Mouse (Mus musculus): ENCODE measurements at regions not wholly inside any gene's neighbourhood (a gene's known extent, or its start where the extent isn't known, plus 50 kb on each side); places are given as distances from the start of the nearest gene placed in this dataset.

- H3K27me3 ChIP-seq: no peaks in the 10 kb centered on the region
- H3K4me3 ChIP-seq: no peak overlapping the region
- no peak overlapping the region for H3K9ac ChIP-seq
- WGBS: 87% methylated on average over 4 of the region's 4 CpGs
- H3K4me2 ChIP-seq (replicated peaks): no peak overlapping the region
- H3K36me3 ChIP-seq: no peaks in the 10 kb centered on the region
- H3K4me1 ChIP-seq: no peaks in the 10 kb centered on the region
- no peaks in the 10 kb centered on the region for H3K9me3 ChIP-seq
- H3K27ac ChIP-seq: no peak overlapping the region
- no peak for ATAC-seq (ENCODE audit: low FRiP score, low read depth)
Measured at GRCm38 (mm10) chr14:61850244-61850643, 243.0 kb downstream of the Kcnrg start.

GRCm38 (mm10) chr14:61857616-61858015 is 250.4 kb downstream of the Kcnrg start:
- ATAC-seq (ENCODE audit: low FRiP score, low read depth): peak; percentile 90
- Histone ChIP-seq H3K9me3 (no peaks in the 10 kb centered on the region), H3K4me2 (replicated peaks) (no peak overlapping the region), H3K4me1 (peaks cover 5% of the 10 kb centered on the region; the same call in 1 of the 2 replicates), H3K27me3 (no peaks in the 10 kb centered on the region), H3K36me3 (no peaks in the 10 kb centered on the region), H3K27ac (peak overlapping the region; percentile 55; the same call in 1 of the 2 replicates), H3K9ac (no peak overlapping the region), H3K4me3 (no peak overlapping the region)
- 39% methylated on average over 6 of the region's 6 CpGs for WGBS

GRCm38 (mm10) chr14:61860688-61861087 is 253.4 kb downstream of the Kcnrg start:
- no peak for ATAC-seq (ENCODE audit: low FRiP score, low read depth)
- Histone ChIP-seq H3K4me2 (replicated peaks) (no peak overlapping the region), H3K36me3 (no peaks in the 10 kb centered on the region), H3K27ac (no peak overlapping the region), H3K9me3 (no peaks in the 10 kb centered on the region), H3K9ac (no peak overlapping the region), H3K4me1 (peaks cover 9% of the 10 kb centered on the region), H3K27me3 (no peaks in the 10 kb centered on the region), H3K4me3 (no peak overlapping the region)
- WGBS: 88% methylated on average over 4 of the region's 4 CpGs

GRCm38 (mm10) chr14:61861357-61861958 is 254.2 kb downstream of the Kcnrg start:
- no peak for ATAC-seq (ENCODE audit: low FRiP score, low read depth)

GRCm38 (mm10) chr14:61862931-61863330 is 255.7 kb downstream of the Kcnrg start:
- 91% methylated on average over 6 of the region's 6 CpGs for WGBS
- Histone ChIP-seq H3K4me2 (replicated peaks) (no peak overlapping the region), H3K36me3 (no peaks in the 10 kb centered on the region)

More at GRCm38 (mm10) chr14:61861357-61861958, 254.2 kb downstream of the Kcnrg start:
- 90% methylated on average over 8 of the region's 8 CpGs for WGBS
- peaks cover 17% of the 10 kb centered on the region for H3K4me1 ChIP-seq
- no peak overlapping the region for H3K27ac ChIP-seq
- H3K9ac ChIP-seq: no peak overlapping the region
- no peak overlapping the region for H3K4me2 ChIP-seq (replicated peaks)
- no peaks in the 10 kb centered on the region for H3K9me3 ChIP-seq
- H3K4me3 ChIP-seq: no peak overlapping the region
- H3K27me3 ChIP-seq: no peaks in the 10 kb centered on the region
- no peaks in the 10 kb centered on the region for H3K36me3 ChIP-seq

GRCm38 (mm10) chr14:61863475-61863874 is 256.2 kb downstream of the Kcnrg start:
- Histone ChIP-seq H3K4me2 (replicated peaks) (no peak overlapping the region), H3K4me1 (peaks cover 13% of the 10 kb centered on the region), H3K27me3 (no peaks in the 10 kb centered on the region), H3K9ac (no peak overlapping the region), H3K36me3 (no peaks in the 10 kb centered on the region), H3K27ac (no peak overlapping the region), H3K9me3 (no peaks in the 10 kb centered on the region), H3K4me3 (no peak overlapping the region)
- ATAC-seq (ENCODE audit: low FRiP score, low read depth): no peak
- WGBS: 57% methylated on average over 2 of the region's 2 CpGs

More at GRCm38 (mm10) chr14:61862931-61863330, 255.7 kb downstream of the Kcnrg start:
- H3K27me3 ChIP-seq: no peaks in the 10 kb centered on the region
- H3K27ac ChIP-seq: no peak overlapping the region
- no peak overlapping the region for H3K9ac ChIP-seq
- H3K4me3 ChIP-seq: no peak overlapping the region
- ATAC-seq (ENCODE audit: low FRiP score, low read depth): no peak
- no peaks in the 10 kb centered on the region for H3K9me3 ChIP-seq
- H3K4me1 ChIP-seq: peaks cover 13% of the 10 kb centered on the region

GRCm38 (mm10) chr14:61866532-61867268 is 259.4 kb downstream of the Kcnrg start:
- peaks cover 13% of the 10 kb centered on the region for H3K4me1 ChIP-seq
- H3K27ac ChIP-seq: 0 out of 2 replicates have a peak overlapping the region, but pooled peaks have one; percentile 48
- H3K27me3 ChIP-seq: no peaks in the 10 kb centered on the region
- no peak overlapping the region for H3K4me2 ChIP-seq (replicated peaks)
- no peak for ATAC-seq (ENCODE audit: low FRiP score, low read depth)
- no peak overlapping the region for H3K4me3 ChIP-seq
- WGBS: 60% methylated on average over 3 of the region's 3 CpGs
- no peaks in the 10 kb centered on the region for H3K36me3 ChIP-seq
- no peaks in the 10 kb centered on the region for H3K9me3 ChIP-seq
- no peak overlapping the region for H3K9ac ChIP-seq

GRCm38 (mm10) chr14:61874206-61874605 is 266.9 kb downstream of the Kcnrg start:
- Histone ChIP-seq H3K27ac (no peak overlapping the region), H3K4me1 (peaks cover 11% of the 10 kb centered on the region), H3K27me3 (no peaks in the 10 kb centered on the region), H3K9me3 (no peaks in the 10 kb centered on the region; the same call in 1 of the 2 replicates), H3K9ac (no peak overlapping the region), H3K36me3 (no peaks in the 10 kb centered on the region), H3K4me2 (replicated peaks) (no peak overlapping the region), H3K4me3 (no peak overlapping the region)
- no peak for ATAC-seq (ENCODE audit: low FRiP score, low read depth)

- Histone ChIP-seq H3K9ac (no peak overlapping the region), H3K9me3 (no peaks in the 10 kb centered on the region; the same call in 1 of the 2 replicates), H3K4me2 (replicated peaks) (no peak overlapping the region), H3K27me3 (no peaks in the 10 kb centered on the region), H3K36me3 (no peaks in the 10 kb centered on the region), H3K4me3 (no peak overlapping the region), H3K4me1 (peaks cover 25% of the 10 kb centered on the region), H3K27ac (no peak overlapping the region)
- 38% methylated on average over 2 of the region's 2 CpGs for WGBS
- ATAC-seq (ENCODE audit: low FRiP score, low read depth): no peak
Measured at GRCm38 (mm10) chr14:61879416-61879815, 272.2 kb downstream of the Kcnrg start.

GRCm38 (mm10) chr14:61880514-61881259 is 273.4 kb downstream of the Kcnrg start:
- 37% methylated on average over 9 of the region's 9 CpGs for WGBS
- H3K4me3 ChIP-seq: no peak overlapping the region
- H3K27ac ChIP-seq: peak overlapping the region; percentile 22; the same call in 1 of the 2 replicates
- H3K9me3 ChIP-seq: no peaks in the 10 kb centered on the region; the same call in 1 of the 2 replicates
- H3K9ac ChIP-seq: no peak overlapping the region
- H3K27me3 ChIP-seq: no peaks in the 10 kb centered on the region
- H3K4me1 ChIP-seq: peaks cover 25% of the 10 kb centered on the region
- no peaks in the 10 kb centered on the region for H3K36me3 ChIP-seq
- H3K4me2 ChIP-seq (replicated peaks): peak overlapping the region; percentile 7; the same call in 1 of the 2 replicates
- peak; percentile 64 for ATAC-seq (ENCODE audit: low FRiP score, low read depth)

GRCm38 (mm10) chr14:61885241-61886015 is 278.2 kb downstream of the Kcnrg start:
- H3K4me1 ChIP-seq: peaks cover 11% of the 10 kb centered on the region
- H3K27me3 ChIP-seq: no peaks in the 10 kb centered on the region
- H3K36me3 ChIP-seq: no peaks in the 10 kb centered on the region
- WGBS: 85% methylated on average over 6 of the region's 6 CpGs
- H3K4me2 ChIP-seq (replicated peaks): no peak overlapping the region
- H3K9ac ChIP-seq: no peak overlapping the region
- ATAC-seq (ENCODE audit: low FRiP score, low read depth): no peak
- no peak overlapping the region for H3K4me3 ChIP-seq
- H3K9me3 ChIP-seq: no peaks in the 10 kb centered on the region
- no peak overlapping the region for H3K27ac ChIP-seq
